Mouse (Mus musculus) left cerebral cortex, postnatal 10 days (tissue): ENCODE results near the gene Acad12. TPM values are rescaled to one million over a fixed set of nuclear protein-coding genes. Genes with fewer than 3 reads are reported as not detected.

Experiments
- DNase-seq, 2 experiments: peaks; one replicate each; pipeline ENCODE4 v3.0.0; 2021 to 2022; ENCODE audit warnings: low spot score in 2 of 2, mixed read lengths in 1 of 2; ENCODE audit errors: extremely low spot score in 1 of 2
- intact Hi-C: fragments of 180-260 bp; cut with DNase I; formaldehyde crosslinking; loops from one replicate; pipeline ENCODE4 v1.15.1; 2025
- total RNA-seq, 2 experiments: library from RNA; stranded (reverse); gene quantifications; 2 replicates each; pipeline ENCODE4 v1.2.3; 2021

Gene Acad12
- total RNA-seq, 2 experiments from 2014 or later, result 4.0 to 5.4 TPM

- intact Hi-C loops, result no loop called here
- DNase-seq, result no peak
Observed at GRCm38 (mm10) chr5:121591417-121592063, 27.2 kb downstream of the Acad12 start.

GRCm38 (mm10) chr5:121589928-121590327, 28.8 kb downstream of the Acad12 start:
- no peak for DNase-seq
- intact Hi-C loops, result no loop called here

- DNase-seq, result peak; percentile 32 to 51
- intact Hi-C loops, result no loop called here
Observed at GRCm38 (mm10) chr5:121586400-121587039, 32.2 kb downstream of the Acad12 start.

DNA sequence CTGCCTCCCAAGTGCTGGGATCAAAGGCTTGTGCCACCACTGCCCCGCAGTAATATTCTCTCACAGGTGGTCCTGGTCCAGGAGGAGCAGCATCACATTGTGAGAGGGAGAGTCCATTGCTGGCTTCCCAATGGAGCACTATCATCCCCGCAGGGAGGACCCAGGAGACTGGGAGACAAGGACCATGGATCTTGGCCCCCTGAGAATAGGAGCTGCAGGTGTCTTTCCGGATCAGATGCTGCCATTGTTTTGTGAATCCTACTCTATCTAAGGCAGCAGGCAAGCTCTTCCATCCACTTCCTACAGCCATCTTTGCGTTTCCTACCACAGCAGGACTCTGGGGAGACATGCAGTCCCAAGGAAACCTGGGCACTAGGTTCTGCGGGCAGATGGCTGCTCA, 33.0 kb downstream of the Acad12 start:
- no peak for DNase-seq
- intact Hi-C loops, result no loop called here

DNA sequence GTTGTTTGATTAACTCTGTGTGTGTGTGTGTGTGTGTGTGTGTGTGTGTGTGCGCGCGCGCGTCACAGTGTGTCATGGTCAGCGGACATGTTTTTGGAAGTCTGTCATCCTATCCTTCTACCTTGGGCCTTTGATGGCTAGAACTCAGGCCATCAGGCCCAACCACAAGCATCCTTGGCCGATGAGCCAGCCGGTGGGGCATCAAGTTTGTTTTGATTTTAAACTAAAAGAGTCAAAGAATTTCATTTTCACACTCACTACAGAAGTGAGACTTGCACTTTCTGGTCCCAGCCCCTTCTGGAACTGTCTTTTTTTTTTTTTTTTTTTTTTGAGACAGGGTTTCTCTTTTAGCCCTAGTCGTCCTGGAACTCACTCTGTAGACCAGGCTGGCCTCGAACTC, 33.7 kb downstream of the Acad12 start:
- intact Hi-C loops, result no loop called here
- DNase-seq, result no peak

GRCm38 (mm10) chr5:121583765-121584501, 34.8 kb downstream of the Acad12 start:
- intact Hi-C loops, result no loop called here
- peak; percentile 63 to 93 for DNase-seq

- intact Hi-C loops, result no loop called here
- no peak for DNase-seq
Observed at GRCm38 (mm10) chr5:121581945-121582344, 36.8 kb downstream of the Acad12 start.

GRCm38 (mm10) chr5:121576927-121577488, 41.7 kb downstream of the Acad12 start:
- DNase-seq, result no peak

DNA sequence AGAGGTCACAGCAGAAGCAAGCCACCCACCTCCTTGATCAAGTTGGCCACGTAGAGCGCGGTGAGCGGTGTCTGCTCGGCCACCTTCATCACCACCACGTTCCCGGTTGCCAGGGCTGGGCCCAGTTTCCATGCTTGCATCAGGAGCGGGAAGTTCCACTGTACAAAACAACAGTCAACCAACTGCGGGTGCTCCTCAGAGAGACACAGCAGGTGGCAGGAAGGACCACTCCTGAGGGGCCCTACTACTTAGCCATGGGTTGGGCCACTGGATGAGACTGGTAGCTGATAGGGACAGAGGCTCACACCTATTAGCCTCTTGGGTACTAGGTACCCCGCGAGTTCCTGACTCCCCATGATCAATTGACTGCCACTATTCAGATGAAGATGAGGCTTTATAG, 42.9 kb downstream of the Acad12 start:
- intact Hi-C loops, result no loop called here
- no peak for DNase-seq

More at GRCm38 (mm10) chr5:121576927-121577488, 41.7 kb downstream of the Acad12 start:
- intact Hi-C loops, result no loop called here

GRCm38 (mm10) chr5:121574145-121574544, 44.6 kb downstream of the Acad12 start:
- no peak for DNase-seq
- intact Hi-C loops, result no loop called here

GRCm38 (mm10) chr5:121570787-121571186, 48.0 kb downstream of the Acad12 start:
- intact Hi-C loops, result no loop called here
- DNase-seq, result no peak

DNA sequence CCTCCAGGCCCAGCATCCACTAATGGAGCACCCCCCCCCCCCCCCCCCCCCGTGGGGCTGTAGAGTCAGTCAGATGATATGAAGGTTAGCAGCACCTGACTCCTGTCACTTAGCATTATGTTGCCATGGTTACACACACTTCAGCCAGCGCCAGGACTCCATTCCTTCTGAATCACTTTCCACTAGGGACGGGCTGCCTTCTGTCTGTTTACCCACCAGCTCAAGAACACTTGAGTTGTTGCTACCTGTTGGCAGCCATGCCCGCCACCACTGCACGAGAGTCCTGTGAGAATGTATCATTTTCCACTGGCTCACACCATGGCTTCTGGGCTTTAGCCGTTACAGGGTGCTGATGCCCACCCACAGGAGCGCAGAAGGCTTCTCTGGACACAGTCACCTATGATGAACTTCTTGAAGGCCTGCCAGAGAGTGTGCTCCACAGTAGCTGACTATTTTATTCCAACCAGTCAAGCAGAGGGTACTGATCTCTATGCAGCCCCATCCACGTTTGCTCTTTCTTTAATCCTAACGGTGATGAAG, 48.8 kb downstream of the Acad12 start:
- intact Hi-C loops, result no loop called here
- DNase-seq, result no peak

DNA sequence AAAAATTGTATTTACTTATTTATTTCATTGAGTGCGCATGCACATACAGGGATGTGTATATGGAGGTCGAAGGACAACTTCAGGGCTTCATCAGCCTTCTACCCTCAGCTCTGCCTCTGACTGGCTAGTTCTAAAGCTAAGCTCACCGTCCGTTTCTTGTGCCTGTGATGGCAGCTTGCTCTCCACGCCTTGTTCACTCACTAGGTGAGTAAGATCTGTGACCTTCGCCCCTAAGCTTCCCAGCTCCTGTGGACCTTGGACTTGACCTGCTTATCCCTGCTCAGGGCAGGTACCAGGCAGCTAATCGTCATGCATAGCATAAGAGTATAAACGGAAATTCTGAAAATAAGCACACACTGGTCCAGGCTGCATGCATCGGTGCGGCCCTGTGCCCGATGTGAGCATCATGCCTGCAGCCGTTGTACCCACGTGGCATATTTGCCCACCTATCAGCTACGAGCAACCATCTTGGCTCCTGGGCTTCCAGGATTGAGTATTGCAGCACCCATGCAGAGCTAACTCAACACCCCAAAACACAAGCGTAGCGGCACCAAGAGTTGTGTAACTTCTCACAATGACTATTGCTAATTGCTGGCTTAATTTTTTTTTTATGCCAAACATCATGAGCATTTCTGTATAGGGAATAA, 52.6 kb downstream of the Acad12 start:
- DNase-seq, result no peak
- intact Hi-C loops, result no loop called here

- intact Hi-C loops, result no loop called here
- peak; percentile 82 to 91 for DNase-seq
Observed at GRCm38 (mm10) chr5:121564468-121564895, 54.3 kb downstream of the Acad12 start.

- no peak for DNase-seq
- intact Hi-C loops, result no loop called here
Observed at GRCm38 (mm10) chr5:121562436-121562835, 56.3 kb downstream of the Acad12 start.

DNA sequence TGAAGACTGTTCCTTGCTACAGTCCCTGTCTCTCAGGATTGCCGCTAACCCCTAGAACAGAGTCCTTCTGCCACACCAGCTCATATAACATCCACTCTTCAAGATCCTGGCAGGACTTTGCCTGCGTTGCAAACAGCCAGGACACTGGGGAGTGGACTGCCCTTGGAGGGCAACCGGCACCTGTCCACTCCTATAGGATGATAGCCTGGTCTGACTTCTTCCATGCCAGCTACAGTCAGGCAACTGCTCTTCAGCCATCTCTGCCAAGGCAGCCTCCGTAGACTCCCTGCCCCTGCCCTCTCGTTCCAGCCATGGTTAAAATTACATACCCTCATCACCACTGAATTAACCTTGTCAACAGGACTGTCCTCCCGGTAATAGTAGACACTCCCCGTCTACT, 69.5 kb downstream of the Acad12 start:
- intact Hi-C loops, result no loop called here
- no peak for DNase-seq

- intact Hi-C loops, result loop anchor here (2.0 kb wide), 1 partner anchor 56 kb away; no protein-coding TSS in a partner anchor
- no peak for DNase-seq
Observed at GRCm38 (mm10) chr5:121547084-121547483, 71.7 kb downstream of the Acad12 start.
